Mouse (Mus musculus) liver, adult 2 months (tissue): ENCODE measurements around the gene Skor1. TPM values are rescaled to one million over a fixed set of nuclear protein-coding genes. Genes with fewer than 3 reads are reported as not detected.

Experiments
- DNase-seq: peaks from one replicate; pipeline ENCODE4 v3.0.0-alpha.2; 2011; ENCODE audit warnings: low read depth, low spot score; ENCODE audit errors: extremely low read depth
- H3K27ac ChIP-seq: fragments of 200-500 bp; replicated peaks from 2 replicates; pipeline ENCODE4 v1.5.1; 2012; ENCODE audit warnings: low read depth, mild to moderate bottlenecking, control low read depth, inconsistent platforms, low read length; ENCODE audit not compliant: insufficient read depth
- H3K27me3 ChIP-seq: fragments of 200-500 bp; 2 replicates; pipeline ENCODE4 v1.6.1; 2012; ENCODE audit warnings: mild to moderate bottlenecking, moderate library complexity, low read length, inconsistent platforms; ENCODE audit not compliant: control insufficient read depth, insufficient read depth
- H3K36me3 ChIP-seq: fragments of 200-500 bp; 2 replicates; pipeline ENCODE4 v1.6.1; 2012; ENCODE audit warnings: low read length, inconsistent platforms; ENCODE audit not compliant: control insufficient read depth, insufficient read depth
- H3K4me1 ChIP-seq: fragments of 200-500 bp; 2 replicates; pipeline ENCODE4 v1.6.1; 2011; ENCODE audit warnings: low read length; ENCODE audit not compliant: control insufficient read depth, insufficient read depth
- H3K4me3 ChIP-seq: fragments of 200-500 bp; 2 replicates; pipeline ENCODE4 v1.5.1; 2011; ENCODE audit warnings: low read depth, mild to moderate bottlenecking, control low read depth, low read length, moderate library complexity; ENCODE audit not compliant: insufficient read depth
- H3K79me2 ChIP-seq: fragments of 200-500 bp; 2 replicates; pipeline ENCODE4 v1.6.1; 2012; ENCODE audit warnings: inconsistent platforms, mild to moderate bottlenecking, low read length, moderate library complexity; ENCODE audit not compliant: control insufficient read depth, insufficient read depth
- H3K9ac ChIP-seq: fragments of 200-500 bp; 2 replicates; pipeline ENCODE4 v1.6.1; 2012; ENCODE audit warnings: low read depth, mild to moderate bottlenecking, control low read depth, inconsistent platforms, low read length
- CTCF ChIP-seq: fragments of 200-500 bp; IDR thresholded peaks from 2 replicates; pipeline ENCODE4 v1.5.1; 2011; ENCODE audit warnings: low read depth, low read length, control low read depth
- POLR2A ChIP-seq: fragments of 200-500 bp; IDR thresholded peaks from 2 replicates; pipeline ENCODE4 v1.6.1; 2011; ENCODE audit warnings: low read length, control low read depth; ENCODE audit not compliant: insufficient read depth; ENCODE audit errors: extremely low read depth
- WGBS: fragments of 180-500 bp; shearing (Covaris S2); methylation state at CpG from one replicate; pipeline ENCODE4 v1.1.7; 2018; 5-methylcytosine and 5-hydroxymethylcytosine counted together
- polyA plus RNA-seq: library from polyadenylated mRNA; depleted of rRNA; stranded (reverse); fragments of >200 nt; gene quantifications from 2 replicates; pipeline ENCODE4 v1.2.3, GENCODE M21; 2012
- total RNA-seq: library from RNA; depleted of rRNA; stranded (reverse); fragments of >200 nt; gene quantifications from 2 replicates; pipeline ENCODE4 v1.2.3, GENCODE M21; 2014

Skor1 gene
- total and polyA plus RNA-seq, 2 experiments = not detected

DNA sequence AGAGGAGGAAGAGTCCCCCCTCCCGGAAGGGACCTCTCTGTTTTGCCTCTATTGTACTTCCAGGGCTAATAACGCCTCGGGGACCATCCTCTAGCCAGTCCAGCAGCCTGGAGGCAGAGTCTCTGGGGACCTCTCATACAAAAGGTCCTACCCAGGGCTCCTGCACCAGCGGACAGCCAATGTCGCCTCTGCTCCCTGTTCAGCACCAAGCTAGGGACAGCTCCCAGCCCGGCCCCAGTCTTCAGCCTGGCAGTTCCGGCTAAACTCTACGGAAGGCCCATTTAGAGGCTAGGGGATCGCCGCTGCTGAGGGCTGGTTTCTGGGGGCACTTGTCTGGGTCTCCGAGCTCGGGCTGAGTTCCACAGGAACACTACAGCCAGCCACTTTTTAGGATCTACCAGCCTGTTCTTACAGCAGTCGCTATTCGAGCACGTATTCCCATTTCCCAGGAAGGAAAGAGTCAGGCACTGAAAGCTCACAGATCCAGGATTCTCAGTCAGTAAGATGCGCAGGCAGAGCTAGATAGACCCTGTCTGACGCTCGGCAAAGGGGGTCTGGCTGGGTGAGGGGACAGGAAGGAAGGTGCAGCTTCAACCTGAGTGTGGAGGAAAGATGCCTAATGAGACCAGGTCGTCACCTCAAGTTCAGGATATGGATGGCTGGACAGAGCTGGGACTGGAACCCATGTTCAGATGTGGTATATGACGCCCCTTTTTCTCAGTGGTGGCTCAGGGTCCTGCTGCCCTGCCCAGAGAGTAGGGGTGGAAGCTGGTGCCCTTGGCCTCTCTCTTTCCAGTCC lies 2.5 kb upstream of the Skor1 start:
- no peak overlapping the region for H3K9ac ChIP-seq
- H3K36me3 ChIP-seq = no peaks in the 10 kb centered on the region
- no peak overlapping the region for H3K4me3 ChIP-seq
- H3K79me2 ChIP-seq = no peaks in the 10 kb centered on the region
- H3K27ac ChIP-seq = no peak overlapping the region
- peaks cover 43% of the 10 kb centered on the region for H3K27me3 ChIP-seq
- WGBS = 5% methylated on average over 20 of the region's 20 CpGs
- DNase-seq = no peak
- H3K4me1 ChIP-seq = no peaks in the 10 kb centered on the region
- TF ChIP-seq POLR2A = no peak
- no peak for TF ChIP-seq CTCF

DNA sequence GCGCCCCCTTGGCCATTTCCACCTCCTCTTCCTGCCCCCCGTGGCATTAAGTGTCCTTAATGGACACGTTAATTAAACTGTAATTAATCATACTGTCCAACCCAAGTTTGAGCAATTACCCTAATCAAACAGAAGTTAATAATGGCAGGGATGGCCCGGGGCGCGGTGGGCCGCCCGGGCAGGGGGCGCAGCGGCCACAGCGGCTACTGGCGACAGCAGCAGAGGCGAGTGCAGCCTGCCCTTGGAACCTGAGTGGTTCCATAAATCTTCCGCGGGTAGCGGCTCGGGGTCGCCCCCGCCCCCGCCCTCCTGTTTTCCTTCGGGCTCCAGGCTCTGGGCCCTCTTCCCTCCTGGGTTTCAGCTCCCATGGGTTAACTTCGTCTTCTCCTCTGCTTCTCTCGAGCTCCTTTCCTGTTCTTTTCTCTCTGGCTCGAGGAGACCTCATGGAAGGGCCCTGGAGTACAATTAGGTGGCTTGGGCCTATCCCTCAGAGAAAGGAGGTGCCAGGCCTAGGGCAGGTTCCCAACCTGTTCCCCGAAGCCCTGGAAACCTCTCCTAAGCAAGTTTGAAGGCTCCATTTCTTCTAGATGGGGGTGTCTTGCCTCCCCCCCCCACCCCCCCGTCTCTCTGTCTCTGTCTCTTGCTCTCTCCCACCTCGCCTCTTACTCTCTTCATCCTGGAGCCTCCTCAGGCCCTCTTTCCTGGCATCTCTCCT lies 1.5 kb upstream of the Skor1 start:
- DNase-seq = no peak
- no peak overlapping the region for H3K4me3 ChIP-seq
- no peak for TF ChIP-seq CTCF
- TF ChIP-seq POLR2A = no peak
- H3K9ac ChIP-seq = no peak overlapping the region
- WGBS = 9% methylated on average over 27 of the region's 27 CpGs
- H3K36me3 ChIP-seq = no peaks in the 10 kb centered on the region
- no peak overlapping the region for H3K27ac ChIP-seq
- H3K4me1 ChIP-seq = peaks cover 2% of the 10 kb centered on the region; the same call in 1 of the 2 replicates
- peaks cover 53% of the 10 kb centered on the region for H3K27me3 ChIP-seq
- H3K79me2 ChIP-seq = no peaks in the 10 kb centered on the region

GRCm38 (mm10) chr9:63149372-63149766 lies 608 bp upstream of the Skor1 start:
- Histone ChIP-seq H3K9ac (no peak overlapping the region), H3K4me1 (peaks cover 2% of the 10 kb centered on the region; the same call in 1 of the 2 replicates), H3K27ac (no peak overlapping the region), H3K4me3 (no peak overlapping the region), H3K79me2 (no peaks in the 10 kb centered on the region), H3K36me3 (no peaks in the 10 kb centered on the region), H3K27me3 (peaks cover 62% of the 10 kb centered on the region)
- no peak for TF ChIP-seq CTCF
- TF ChIP-seq POLR2A = no peak
- DNase-seq = no peak
- WGBS = 3% methylated on average over 20 of the region's 20 CpGs

DNA sequence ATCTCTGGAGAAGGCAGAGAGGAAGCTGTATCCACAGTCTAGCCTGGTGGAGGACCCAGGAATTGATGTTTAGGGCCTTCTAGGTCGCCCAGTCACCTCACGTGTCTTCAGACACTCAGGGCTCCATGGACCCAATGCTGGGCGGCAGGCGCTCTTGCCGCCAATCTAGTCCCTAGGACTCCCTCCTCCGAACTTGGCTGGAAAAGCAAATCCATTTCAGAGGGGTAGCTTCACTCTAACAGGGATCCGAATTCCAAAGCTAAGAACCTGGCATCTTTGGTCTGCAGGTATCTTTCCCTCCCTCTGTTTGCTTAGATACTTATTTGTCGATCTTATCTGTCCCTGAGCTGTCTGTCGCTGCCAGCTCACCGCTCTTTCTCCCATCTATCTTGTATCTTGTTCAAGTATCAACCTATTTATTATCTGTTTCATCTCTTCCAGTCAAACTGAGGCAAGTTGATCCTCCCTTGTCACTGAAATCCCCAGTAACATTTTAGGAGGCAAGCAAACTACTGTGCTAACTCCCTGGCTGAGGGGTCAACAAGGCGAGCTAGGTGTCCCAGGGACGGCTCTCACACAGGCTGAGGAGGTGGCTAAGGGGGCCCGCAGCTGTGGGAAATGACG lies 863 bp downstream of the Skor1 start:
- peaks cover 2% of the 10 kb centered on the region; the same call in 1 of the 2 replicates for H3K4me1 ChIP-seq
- no peaks in the 10 kb centered on the region for H3K79me2 ChIP-seq
- H3K27ac ChIP-seq = no peak overlapping the region
- H3K27me3 ChIP-seq = peaks cover 70% of the 10 kb centered on the region
- H3K36me3 ChIP-seq = no peaks in the 10 kb centered on the region
- 4% methylated on average over 14 of the region's 14 CpGs for WGBS
- DNase-seq = no peak
- H3K4me3 ChIP-seq = no peak overlapping the region
- TF ChIP-seq CTCF (no peak), POLR2A (no peak)
- no peak overlapping the region for H3K9ac ChIP-seq

DNA sequence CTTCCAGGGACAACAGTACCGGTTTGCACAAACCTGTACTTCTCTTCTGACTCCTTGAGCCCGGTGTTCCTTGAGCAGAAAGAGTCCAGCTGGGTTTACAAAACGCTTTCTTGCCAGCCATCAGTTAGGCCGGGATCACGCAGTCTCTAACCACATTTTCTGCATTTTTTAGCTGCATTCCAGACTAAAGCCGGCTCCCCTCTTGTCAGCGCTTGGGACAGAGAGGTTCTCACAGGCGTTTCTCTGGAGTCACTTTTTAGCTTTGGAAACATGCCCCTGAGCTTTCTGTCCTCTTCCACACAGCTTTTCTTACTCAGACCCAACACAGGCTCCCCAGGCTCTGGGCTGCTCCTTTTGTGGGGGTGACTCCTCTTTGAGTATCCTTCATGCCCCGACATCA lies 1.5 kb downstream of the Skor1 start:
- Histone ChIP-seq H3K4me1 (peaks cover 2% of the 10 kb centered on the region; the same call in 1 of the 2 replicates), H3K27ac (no peak overlapping the region), H3K79me2 (no peaks in the 10 kb centered on the region), H3K4me3 (no peak overlapping the region), H3K9ac (no peak overlapping the region), H3K36me3 (no peaks in the 10 kb centered on the region), H3K27me3 (peaks cover 73% of the 10 kb centered on the region)
- DNase-seq = no peak
- no peak for TF ChIP-seq POLR2A
- no peak for TF ChIP-seq CTCF
- under 1% methylated on average over 9 of the region's 9 CpGs for WGBS
